Mouse (Mus musculus): ENCODE measurements around the gene Trim58. TPM values are rescaled to one million over a fixed set of nuclear protein-coding genes. Genes with fewer than 3 reads are reported as not detected.

Trim58 gene
- polyA plus RNA-seq, 1 experiment from 2014 or later: not detected

- H3K36me3 ChIP-seq (ENCODE audit: control insufficient read depth, insufficient read depth, low read length): no peaks in the 10 kb centered on the region
- H3K4me2 ChIP-seq (ENCODE audit: low read length): no peak within 1 kb of the TSS
- H3K27me3 ChIP-seq (ENCODE audit: control insufficient read depth, insufficient read depth, low read length): no peaks in the 10 kb centered on the region
- H3K4me3 ChIP-seq (ENCODE audit: control insufficient read depth in 1 of 2, insufficient read depth in 1 of 2, low read depth in 1 of 2, low read length in 2 of 2): no peak within 1 kb of the TSS
- no peak within 1 kb of the TSS for H3K27ac ChIP-seq (replicated peaks in 1 of 2; ENCODE audit: control insufficient read depth in 1 of 2, insufficient read depth in 1 of 2, low read depth in 2 of 2, low read length in 2 of 2)
- WGBS: 73% methylated on average over 5 of the region's 5 CpGs
- no peaks in the 10 kb centered on the region for H3K9me3 ChIP-seq (ENCODE audit: control insufficient read depth, low read length)
- H3K9ac ChIP-seq (ENCODE audit: low read length): no peak within 1 kb of the TSS
- no peaks in the 10 kb centered on the region for H3K4me1 ChIP-seq (ENCODE audit: control insufficient read depth in 2 of 2, insufficient read depth in 2 of 2, low read length in 2 of 2)
- ATAC-seq (ENCODE audit: insufficient number of reproducible peaks, insufficient read depth, low FRiP score, low read depth): no peak
Measured at GRCm38 (mm10) chr11:58630401-58630800, 9.9 kb upstream of the Trim58 start, which contains the start of gene Olfr323. Gene Olfr323 (minus strand): TSS chr11:58630501.

GRCm38 (mm10) chr11:58634878-58635277, 5.4 kb upstream of the Trim58 start:
- no peak for ATAC-seq (ENCODE audit: insufficient number of reproducible peaks, insufficient read depth, low FRiP score, low read depth)
- Histone ChIP-seq H3K4me1 (ENCODE audit: control insufficient read depth in 2 of 2, insufficient read depth in 2 of 2, low read length in 2 of 2) (no peaks in the 10 kb centered on the region), H3K27ac (replicated peaks in 1 of 2; ENCODE audit: control insufficient read depth in 1 of 2, insufficient read depth in 1 of 2, low read depth in 2 of 2, low read length in 2 of 2) (no peak overlapping the region), H3K9me3 (ENCODE audit: control insufficient read depth, low read length) (no peaks in the 10 kb centered on the region), H3K9ac (ENCODE audit: low read length) (no peak overlapping the region), H3K27me3 (ENCODE audit: control insufficient read depth, insufficient read depth, low read length) (peaks cover 19% of the 10 kb centered on the region), H3K4me2 (ENCODE audit: low read length) (no peak overlapping the region), H3K36me3 (ENCODE audit: control insufficient read depth, insufficient read depth, low read length) (no peaks in the 10 kb centered on the region), H3K4me3 (ENCODE audit: control insufficient read depth in 1 of 2, insufficient read depth in 1 of 2, low read depth in 1 of 2, low read length in 2 of 2) (no peak overlapping the region)
- 56% methylated on average over 4 of the region's 4 CpGs for WGBS

DNA sequence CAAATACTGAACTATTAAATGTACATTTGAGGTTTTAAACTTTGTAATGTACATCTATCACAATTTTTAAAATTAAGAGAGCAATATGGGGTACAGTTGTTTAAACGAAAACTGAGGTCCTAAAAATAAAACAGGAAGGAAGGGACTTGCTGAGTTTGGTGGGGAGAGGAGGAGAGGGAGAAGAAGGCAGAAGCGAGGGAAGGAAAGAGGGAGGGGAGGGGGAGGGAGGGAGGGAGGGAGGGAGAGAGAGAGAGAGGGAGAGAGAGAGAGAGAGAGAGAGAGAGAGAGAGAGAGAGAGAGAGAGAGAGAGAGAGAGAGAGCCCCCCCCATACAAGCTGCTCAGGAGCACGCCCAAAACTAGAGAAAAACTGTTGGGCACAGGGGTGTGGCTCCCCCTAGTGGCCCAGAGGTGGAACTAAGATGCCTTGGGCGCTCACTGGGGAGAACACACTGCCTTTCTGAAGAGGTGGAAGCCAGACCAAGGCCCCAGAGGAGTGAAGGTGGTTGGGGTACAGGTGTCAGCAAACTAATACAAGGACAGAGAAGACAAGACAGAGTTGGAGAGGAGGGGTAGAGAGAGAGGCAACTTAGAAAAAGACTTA, 3.8 kb upstream of the Trim58 start:
- ATAC-seq (ENCODE audit: insufficient number of reproducible peaks, insufficient read depth, low FRiP score, low read depth): no peak
- Histone ChIP-seq H3K4me3 (ENCODE audit: control insufficient read depth in 1 of 2, insufficient read depth in 1 of 2, low read depth in 1 of 2, low read length in 2 of 2) (no peak overlapping the region), H3K9ac (ENCODE audit: low read length) (no peak overlapping the region), H3K27me3 (ENCODE audit: control insufficient read depth, insufficient read depth, low read length) (peaks cover 31% of the 10 kb centered on the region), H3K36me3 (ENCODE audit: control insufficient read depth, insufficient read depth, low read length) (no peaks in the 10 kb centered on the region), H3K4me2 (ENCODE audit: low read length) (no peak overlapping the region), H3K4me1 (ENCODE audit: control insufficient read depth in 2 of 2, insufficient read depth in 2 of 2, low read length in 2 of 2) (peaks cover 2 to 6% of the 10 kb centered on the region in 2 experiments; a peak in 2 of 4 replicates), H3K9me3 (ENCODE audit: control insufficient read depth, low read length) (no peaks in the 10 kb centered on the region), H3K27ac (replicated peaks in 1 of 2; ENCODE audit: control insufficient read depth in 1 of 2, insufficient read depth in 1 of 2, low read depth in 2 of 2, low read length in 2 of 2) (no peak overlapping the region)
- 14% methylated on average over 4 of the region's 4 CpGs for WGBS

GRCm38 (mm10) chr11:58638176-58638701, 2.0 kb upstream of the Trim58 start:
- 56% methylated on average over 7 of the region's 7 CpGs for WGBS
- no peaks in the 10 kb centered on the region for H3K36me3 ChIP-seq (ENCODE audit: control insufficient read depth, insufficient read depth, low read length)
- no peak overlapping the region for H3K9ac ChIP-seq (ENCODE audit: low read length)
- H3K4me2 ChIP-seq (ENCODE audit: low read length): no peak overlapping the region
- H3K27ac ChIP-seq (replicated peaks in 1 of 2; ENCODE audit: control insufficient read depth in 1 of 2, insufficient read depth in 1 of 2, low read depth in 2 of 2, low read length in 2 of 2): no peak overlapping the region
- ATAC-seq (ENCODE audit: insufficient number of reproducible peaks, insufficient read depth, low FRiP score, low read depth): no peak
- H3K4me3 ChIP-seq (ENCODE audit: control insufficient read depth in 1 of 2, insufficient read depth in 1 of 2, low read depth in 1 of 2, low read length in 2 of 2): no peak overlapping the region
- peaks cover 2 to 6% of the 10 kb centered on the region in 2 experiments; a peak in 2 of 4 replicates for H3K4me1 ChIP-seq (ENCODE audit: control insufficient read depth in 2 of 2, insufficient read depth in 2 of 2, low read length in 2 of 2)
- H3K27me3 ChIP-seq (ENCODE audit: control insufficient read depth, insufficient read depth, low read length): peaks cover 39% of the 10 kb centered on the region
- H3K9me3 ChIP-seq (ENCODE audit: control insufficient read depth, low read length): no peaks in the 10 kb centered on the region

DNA sequence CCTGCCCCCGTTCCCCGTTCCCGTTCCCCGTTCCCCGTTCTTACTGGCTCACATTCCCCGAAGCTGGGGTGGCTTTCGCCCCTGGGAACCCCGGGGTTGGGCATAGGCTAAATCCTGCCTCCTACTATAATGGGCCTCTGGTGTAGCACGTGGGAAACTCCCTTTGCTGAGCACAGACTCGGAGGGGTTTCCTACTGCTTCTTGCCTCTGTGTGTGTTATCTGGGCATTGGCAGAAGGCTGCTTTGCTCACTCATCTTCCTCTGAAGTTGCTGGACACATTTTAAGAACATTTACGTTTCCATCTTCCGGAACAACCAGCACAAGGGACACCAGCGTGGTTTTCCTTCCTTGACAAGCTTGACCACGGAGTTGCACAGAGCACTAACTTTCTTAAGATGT, 792 bp downstream of the Trim58 start:
- no peak for ATAC-seq (ENCODE audit: insufficient number of reproducible peaks, insufficient read depth, low FRiP score, low read depth)
- H3K4me1 ChIP-seq (ENCODE audit: control insufficient read depth in 2 of 2, insufficient read depth in 2 of 2, low read length in 2 of 2): peaks cover 2 to 6% of the 10 kb centered on the region in 2 experiments; a peak in 2 of 4 replicates
- peaks cover 39% of the 10 kb centered on the region for H3K27me3 ChIP-seq (ENCODE audit: control insufficient read depth, insufficient read depth, low read length)
- no peak overlapping the region for H3K27ac ChIP-seq (replicated peaks in 1 of 2; ENCODE audit: control insufficient read depth in 1 of 2, insufficient read depth in 1 of 2, low read depth in 2 of 2, low read length in 2 of 2)
- H3K4me3 ChIP-seq (ENCODE audit: control insufficient read depth in 1 of 2, insufficient read depth in 1 of 2, low read depth in 1 of 2, low read length in 2 of 2): peak overlapping the region in 1 of 2 experiments; percentile 34; a peak in 2 of 4 replicates
- H3K9me3 ChIP-seq (ENCODE audit: control insufficient read depth, low read length): no peaks in the 10 kb centered on the region
- H3K4me2 ChIP-seq (ENCODE audit: low read length): peak overlapping the region; percentile 78
- WGBS: 27% methylated on average over 14 of the region's 14 CpGs
- H3K36me3 ChIP-seq (ENCODE audit: control insufficient read depth, insufficient read depth, low read length): no peaks in the 10 kb centered on the region
- H3K9ac ChIP-seq (ENCODE audit: low read length): no peak overlapping the region

DNA sequence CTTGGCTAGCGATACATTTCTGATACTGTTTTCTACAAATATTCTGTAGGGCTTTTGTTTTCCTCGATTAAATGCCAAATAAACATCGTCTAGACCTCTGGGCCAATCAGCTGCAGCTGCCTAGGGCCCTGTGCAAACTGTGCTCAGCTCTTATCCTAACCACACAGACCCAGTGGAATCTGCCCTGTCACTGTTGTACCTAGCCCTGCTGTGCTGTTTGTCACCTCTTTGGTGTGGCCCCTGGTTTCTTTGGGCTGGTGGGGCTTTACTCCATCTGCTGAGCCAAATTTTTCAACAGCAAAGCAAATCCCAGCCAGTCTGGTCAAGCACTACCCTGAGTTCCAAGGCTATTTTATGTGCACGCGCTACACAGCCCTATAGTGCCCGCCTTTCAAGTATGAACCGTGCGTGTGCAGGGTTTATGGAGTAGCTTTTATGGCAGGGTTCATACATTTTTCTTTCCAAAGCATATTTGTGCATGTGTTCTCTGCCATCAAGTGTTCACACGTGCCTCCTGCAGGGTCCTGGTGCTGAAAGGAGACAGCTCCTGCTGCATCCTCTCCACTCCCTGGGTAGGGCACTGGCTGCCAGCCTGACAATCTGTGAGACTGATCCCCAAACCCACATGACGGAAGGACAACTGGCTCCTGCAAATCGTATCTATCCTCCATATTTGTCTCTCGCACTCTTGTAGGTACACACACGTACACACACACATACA, 1.5 kb downstream of the Trim58 start:
- Histone ChIP-seq H3K9ac (ENCODE audit: low read length) (no peak overlapping the region), H3K36me3 (ENCODE audit: control insufficient read depth, insufficient read depth, low read length) (no peaks in the 10 kb centered on the region), H3K27ac (replicated peaks in 1 of 2; ENCODE audit: control insufficient read depth in 1 of 2, insufficient read depth in 1 of 2, low read depth in 2 of 2, low read length in 2 of 2) (no peak overlapping the region), H3K4me3 (ENCODE audit: control insufficient read depth in 1 of 2, insufficient read depth in 1 of 2, low read depth in 1 of 2, low read length in 2 of 2) (no peak overlapping the region), H3K27me3 (ENCODE audit: control insufficient read depth, insufficient read depth, low read length) (peaks cover 39% of the 10 kb centered on the region), H3K4me2 (ENCODE audit: low read length) (no peak overlapping the region; the same call in 1 of the 2 replicates), H3K9me3 (ENCODE audit: control insufficient read depth, low read length) (no peaks in the 10 kb centered on the region), H3K4me1 (ENCODE audit: control insufficient read depth in 2 of 2, insufficient read depth in 2 of 2, low read length in 2 of 2) (peaks cover 2 to 6% of the 10 kb centered on the region in 2 experiments; a peak in 2 of 4 replicates)
- WGBS: 76% methylated on average over 13 of the region's 13 CpGs
- ATAC-seq (ENCODE audit: insufficient number of reproducible peaks, insufficient read depth, low FRiP score, low read depth): no peak

GRCm38 (mm10) chr11:58643350-58643749, 3.1 kb downstream of the Trim58 start:
- 26% methylated on average over 6 of the region's 6 CpGs for WGBS
- H3K4me1 ChIP-seq (ENCODE audit: control insufficient read depth in 2 of 2, insufficient read depth in 2 of 2, low read length in 2 of 2): peaks cover 2 to 6% of the 10 kb centered on the region in 2 experiments; a peak in 2 of 4 replicates

More at GRCm38 (mm10) chr11:58643350-58643749, 3.1 kb downstream of the Trim58 start:
- no peak overlapping the region for H3K4me3 ChIP-seq (ENCODE audit: control insufficient read depth in 1 of 2, insufficient read depth in 1 of 2, low read depth in 1 of 2, low read length in 2 of 2)
- ATAC-seq (ENCODE audit: insufficient number of reproducible peaks, insufficient read depth, low FRiP score, low read depth): no peak
- no peaks in the 10 kb centered on the region for H3K9me3 ChIP-seq (ENCODE audit: control insufficient read depth, low read length)
- H3K27ac ChIP-seq (replicated peaks in 1 of 2; ENCODE audit: control insufficient read depth in 1 of 2, insufficient read depth in 1 of 2, low read depth in 2 of 2, low read length in 2 of 2): no peak overlapping the region
- no peaks in the 10 kb centered on the region for H3K36me3 ChIP-seq (ENCODE audit: control insufficient read depth, insufficient read depth, low read length)
- H3K27me3 ChIP-seq (ENCODE audit: control insufficient read depth, insufficient read depth, low read length): peaks cover 28% of the 10 kb centered on the region
- H3K4me2 ChIP-seq (ENCODE audit: low read length): no peak overlapping the region
- no peak overlapping the region for H3K9ac ChIP-seq (ENCODE audit: low read length)

Measured in heart, embryonic 14.5 days (tissue).